Mouse (Mus musculus): ENCODE measurements around the gene Alx1. TPM values are rescaled to one million over a fixed set of nuclear protein-coding genes. Genes with fewer than 3 reads are reported as not detected.
A peak's percentile ranks its signal among the peaks of the same experiment; 100 is the strongest.

Gene Alx1
- 0.47 and 0.64 TPM in 2 replicates for polyA plus RNA-seq (2015; fragmentation: Nextera tagmentation; extraction: Ambion mirVana)

- Histone ChIP-seq H3K4me1 (peaks cover 18% of the 10 kb centered on the region), H3K4me2 (peak within 1 kb of the TSS; percentile 79), H3K27me3 (replicated peaks) (peaks cover 89% of the 10 kb centered on the region), H3K9ac (no peak within 1 kb of the TSS), H3K27ac (replicated peaks) (no peak within 1 kb of the TSS), H3K9me3 (no peaks in the 10 kb centered on the region), H3K4me3 (peak within 1 kb of the TSS; percentile 55), H3K36me3 (no peaks in the 10 kb centered on the region)
- 2% methylated on average over 32 of the region's 32 CpGs for WGBS
- no peak for ATAC-seq (ENCODE audit: extremely low read depth, insufficient number of reproducible peaks, low FRiP score, low TSS enrichment)
Measured at GRCm38 (mm10) chr10:103029730-103030490, at the start of gene Alx1. TSS of gene Alx1 (minus strand) at chr10:103030215.

- Histone ChIP-seq H3K27me3 (replicated peaks) (no peaks in the 10 kb centered on the region), H3K4me1 (no peaks in the 10 kb centered on the region), H3K9me3 (no peaks in the 10 kb centered on the region), H3K9ac (no peak overlapping the region), H3K27ac (replicated peaks) (no peak overlapping the region), H3K36me3 (no peaks in the 10 kb centered on the region), H3K4me2 (no peak overlapping the region), H3K4me3 (no peak overlapping the region)
- WGBS, result 84% methylated on average over 2 of the region's 2 CpGs
- no peak for ATAC-seq (ENCODE audit: extremely low read depth, insufficient number of reproducible peaks, low FRiP score, low TSS enrichment)
Measured at GRCm38 (mm10) chr10:103049593-103049992, 19.6 kb upstream of the Alx1 start.

GRCm38 (mm10) chr10:103046623-103047022 is 16.6 kb upstream of the Alx1 start:
- no peak overlapping the region for H3K4me2 ChIP-seq
- no peak for ATAC-seq (ENCODE audit: extremely low read depth, insufficient number of reproducible peaks, low FRiP score, low TSS enrichment)
- H3K4me3 ChIP-seq, result no peak overlapping the region
- no peaks in the 10 kb centered on the region for H3K9me3 ChIP-seq
- no peaks in the 10 kb centered on the region for H3K4me1 ChIP-seq
- H3K27me3 ChIP-seq (replicated peaks), result no peaks in the 10 kb centered on the region
- H3K27ac ChIP-seq (replicated peaks), result no peak overlapping the region
- H3K9ac ChIP-seq, result no peak overlapping the region
- no peaks in the 10 kb centered on the region for H3K36me3 ChIP-seq
- WGBS, result 61% methylated on average over 3 of the region's 3 CpGs

- no peak for ATAC-seq (ENCODE audit: extremely low read depth, insufficient number of reproducible peaks, low FRiP score, low TSS enrichment)
- 49% methylated on average over 2 of the region's 2 CpGs for WGBS
Measured at GRCm38 (mm10) chr10:103045019-103045418, 15.0 kb upstream of the Alx1 start.

GRCm38 (mm10) chr10:103035002-103035640 is 5.1 kb upstream of the Alx1 start:
- ATAC-seq (ENCODE audit: extremely low read depth, insufficient number of reproducible peaks, low FRiP score, low TSS enrichment), result no peak
- Histone ChIP-seq H3K9me3 (no peaks in the 10 kb centered on the region), H3K27me3 (replicated peaks) (peaks cover 69% of the 10 kb centered on the region), H3K27ac (replicated peaks) (no peak overlapping the region), H3K4me3 (no peak overlapping the region; the same call in 1 of the 2 replicates), H3K36me3 (no peaks in the 10 kb centered on the region), H3K4me2 (no peak overlapping the region), H3K4me1 (0 out of 2 replicates have a peak, but pooled peaks cover under 1% of the 10 kb centered on the region), H3K9ac (no peak overlapping the region)
- WGBS, result 1% methylated on average over 14 of the region's 14 CpGs

More at GRCm38 (mm10) chr10:103045019-103045418, 15.0 kb upstream of the Alx1 start:
- Histone ChIP-seq H3K4me2 (no peak overlapping the region), H3K27me3 (replicated peaks) (no peaks in the 10 kb centered on the region), H3K36me3 (no peaks in the 10 kb centered on the region), H3K9ac (no peak overlapping the region), H3K4me1 (no peaks in the 10 kb centered on the region), H3K9me3 (no peaks in the 10 kb centered on the region), H3K4me3 (no peak overlapping the region), H3K27ac (replicated peaks) (no peak overlapping the region)

GRCm38 (mm10) chr10:103030931-103031330 is 916 bp upstream of the Alx1 start:
- Histone ChIP-seq H3K9ac (no peak overlapping the region), H3K4me2 (no peak overlapping the region), H3K36me3 (no peaks in the 10 kb centered on the region), H3K4me1 (peaks cover 18% of the 10 kb centered on the region), H3K27ac (replicated peaks) (no peak overlapping the region), H3K27me3 (replicated peaks) (peaks cover 91% of the 10 kb centered on the region), H3K9me3 (no peaks in the 10 kb centered on the region), H3K4me3 (no peak overlapping the region)
- 5% methylated on average over 11 of the region's 11 CpGs for WGBS
- no peak for ATAC-seq (ENCODE audit: extremely low read depth, insufficient number of reproducible peaks, low FRiP score, low TSS enrichment)

- no peaks in the 10 kb centered on the region for H3K36me3 ChIP-seq
- no peak overlapping the region for H3K27ac ChIP-seq (replicated peaks)
- ATAC-seq (ENCODE audit: extremely low read depth, insufficient number of reproducible peaks, low FRiP score, low TSS enrichment), result no peak
- H3K9me3 ChIP-seq, result no peaks in the 10 kb centered on the region
- peaks cover 84% of the 10 kb centered on the region for H3K27me3 ChIP-seq (replicated peaks)
- H3K4me3 ChIP-seq, result peak overlapping the region; percentile 55
- WGBS, result 1% methylated on average over 23 of the region's 23 CpGs
- no peak overlapping the region for H3K9ac ChIP-seq
- H3K4me2 ChIP-seq, result peak overlapping the region; percentile 79
- peaks cover 18% of the 10 kb centered on the region for H3K4me1 ChIP-seq
Measured at GRCm38 (mm10) chr10:103029132-103029729, 784 bp downstream of the Alx1 start.

GRCm38 (mm10) chr10:103028253-103029131 is 1.5 kb downstream of the Alx1 start:
- Histone ChIP-seq H3K27me3 (replicated peaks) (peaks cover 86% of the 10 kb centered on the region), H3K9me3 (no peaks in the 10 kb centered on the region), H3K4me1 (peaks cover 18% of the 10 kb centered on the region), H3K4me3 (peak overlapping the region; percentile 55), H3K9ac (peak overlapping the region; percentile 59; the same call in 1 of the 2 replicates), H3K27ac (replicated peaks) (no peak overlapping the region), H3K36me3 (no peaks in the 10 kb centered on the region), H3K4me2 (peak overlapping the region; percentile 79)
- no peak for ATAC-seq (ENCODE audit: extremely low read depth, insufficient number of reproducible peaks, low FRiP score, low TSS enrichment)
- WGBS, result under 1% methylated on average over 49 of the region's 50 CpGs

GRCm38 (mm10) chr10:103027931-103028252 is 2.1 kb downstream of the Alx1 start:
- H3K4me3 ChIP-seq, result peak overlapping the region; percentile 55
- WGBS, result under 1% methylated on average over 15 of the region's 15 CpGs
- H3K9ac ChIP-seq, result peak overlapping the region; percentile 59; the same call in 1 of the 2 replicates
- H3K9me3 ChIP-seq, result no peaks in the 10 kb centered on the region
- H3K4me1 ChIP-seq, result peaks cover 18% of the 10 kb centered on the region
- H3K27ac ChIP-seq (replicated peaks), result no peak overlapping the region
- ATAC-seq (ENCODE audit: extremely low read depth, insufficient number of reproducible peaks, low FRiP score, low TSS enrichment), result no peak
- no peaks in the 10 kb centered on the region for H3K36me3 ChIP-seq
- H3K27me3 ChIP-seq (replicated peaks), result peaks cover 80% of the 10 kb centered on the region
- peak overlapping the region; percentile 79 for H3K4me2 ChIP-seq

GRCm38 (mm10) chr10:103027226-103027930 is 2.6 kb downstream of the Alx1 start:
- Histone ChIP-seq H3K4me1 (peaks cover 18% of the 10 kb centered on the region), H3K9me3 (no peaks in the 10 kb centered on the region), H3K36me3 (no peaks in the 10 kb centered on the region), H3K27me3 (replicated peaks) (peaks cover 75% of the 10 kb centered on the region), H3K27ac (replicated peaks) (no peak overlapping the region), H3K9ac (no peak overlapping the region), H3K4me2 (peak overlapping the region; percentile 79), H3K4me3 (peak overlapping the region; percentile 55)
- WGBS, result 2% methylated on average over 20 of the region's 20 CpGs
- ATAC-seq (ENCODE audit: extremely low read depth, insufficient number of reproducible peaks, low FRiP score, low TSS enrichment), result no peak
